Mouse (Mus musculus) forebrain, embryonic 10.5 days (tissue): Measurements from ENCODE around the gene Dnmt1. TPM values are rescaled to one million over a fixed set of nuclear protein-coding genes. Genes with fewer than 3 reads are reported as not detected.
A peak's percentile ranks its signal among the peaks of the same experiment; 100 is the strongest.

ENCODE experiments used
- DNase-seq: peaks from one replicate; pipeline ENCODE4 v3.0.0-alpha.2; 2017; ENCODE audit warnings: low spot score; ENCODE audit errors: extremely low spot score
- H3K27ac ChIP-seq: fragments of 300-500 bp; sonication (generic); 2 replicates; pipeline ENCODE4 v1.5.1; 2016; ENCODE audit warnings: mild to moderate bottlenecking
- H3K27me3 ChIP-seq: fragments of 300-500 bp; sonication (generic); 2 replicates; pipeline ENCODE4 v1.6.1; 2016; ENCODE audit warnings: mild to moderate bottlenecking; ENCODE audit not compliant: poor library complexity, severe bottlenecking
- H3K36me3 ChIP-seq: fragments of 300-500 bp; sonication (generic); replicated peaks from 2 replicates; pipeline ENCODE4 v1.6.1; 2016; ENCODE audit warnings: mild to moderate bottlenecking, moderate library complexity
- H3K4me1 ChIP-seq: fragments of 300-500 bp; sonication (generic); 2 replicates; pipeline ENCODE4 v1.6.1; 2016
- H3K4me3 ChIP-seq: fragments of 300-500 bp; sonication (generic); 2 replicates; pipeline ENCODE4 v1.5.1; 2016; ENCODE audit warnings: mild to moderate bottlenecking, moderate library complexity
- H3K9me3 ChIP-seq: fragments of 300-500 bp; sonication (generic); 2 replicates; pipeline ENCODE4 v1.6.1; 2016; ENCODE audit warnings: mild to moderate bottlenecking, moderate library complexity
- WGBS: fragments of 180-500 bp; shearing (Covaris S2); methylation state at CpG from one replicate; pipeline ENCODE4 v1.1.7; 2016; 5-methylcytosine and 5-hydroxymethylcytosine counted together
- polyA plus RNA-seq: library from polyadenylated mRNA; unstranded; fragments of >200 nt; fragmentation: Nextera tagmentation; extraction: Ambion mirVana; gene quantifications from 2 replicates; pipeline ENCODE4 v1.2.1, GENCODE M21; 2016

Gene Dnmt1
- polyA plus RNA-seq, 1 experiment from 2014 or later, result 171 TPM

- Histone ChIP-seq H3K27me3 (no peaks in the 10 kb centered on the region; the same call in 1 of the 2 replicates), H3K4me1 (peaks cover 24% of the 10 kb centered on the region)
- 98% methylated on average over 9 of the region's 9 CpGs for WGBS
These were observed 64.3 kb downstream of the Dnmt1 start for GRCm38 (mm10) chr9:20895382-20895781.

GRCm38 (mm10) chr9:20894629-20895028, 65.1 kb downstream of the Dnmt1 start:
- no peak for DNase-seq
- WGBS, result 95% methylated on average over 15 of the region's 15 CpGs
- no peak overlapping the region for H3K27ac ChIP-seq
- H3K9me3 ChIP-seq, result no peaks in the 10 kb centered on the region
- no peak overlapping the region for H3K4me3 ChIP-seq
- H3K4me1 ChIP-seq, result peaks cover 26% of the 10 kb centered on the region
- no peaks in the 10 kb centered on the region; the same call in 1 of the 2 replicates for H3K27me3 ChIP-seq
- H3K36me3 ChIP-seq, result peaks cover 77% of the 10 kb centered on the region

More at GRCm38 (mm10) chr9:20895382-20895781, 64.3 kb downstream of the Dnmt1 start:
- no peak overlapping the region for H3K27ac ChIP-seq
- peaks cover 69% of the 10 kb centered on the region for H3K36me3 ChIP-seq
- DNase-seq, result no peak
- no peaks in the 10 kb centered on the region for H3K9me3 ChIP-seq
- H3K4me3 ChIP-seq, result no peak overlapping the region

- Histone ChIP-seq H3K36me3 (peaks cover 82% of the 10 kb centered on the region), H3K27ac (no peak overlapping the region), H3K9me3 (no peaks in the 10 kb centered on the region), H3K4me3 (no peak overlapping the region), H3K4me1 (peaks cover 29% of the 10 kb centered on the region), H3K27me3 (no peaks in the 10 kb centered on the region)
- WGBS, result 88% methylated on average over 13 of the region's 13 CpGs
- no peak for DNase-seq
These were observed 65.9 kb downstream of the Dnmt1 start for GRCm38 (mm10) chr9:20893590-20894343.

GRCm38 (mm10) chr9:20893069-20893468, 66.6 kb downstream of the Dnmt1 start:
- Histone ChIP-seq H3K9me3 (no peaks in the 10 kb centered on the region), H3K4me1 (peaks cover 27% of the 10 kb centered on the region), H3K4me3 (no peak overlapping the region), H3K27me3 (no peaks in the 10 kb centered on the region), H3K27ac (no peak overlapping the region), H3K36me3 (peaks cover 82% of the 10 kb centered on the region)
- DNase-seq, result no peak
- WGBS, result 63% methylated on average over 5 of the region's 5 CpGs

GRCm38 (mm10) chr9:20892104-20892653, 67.5 kb downstream of the Dnmt1 start:
- H3K36me3 ChIP-seq, result peaks cover 80% of the 10 kb centered on the region

GRCm38 (mm10) chr9:20891339-20892103, 68.2 kb downstream of the Dnmt1 start:
- H3K4me3 ChIP-seq, result peak overlapping the region; percentile 85; the same call in 1 of the 2 replicates
- peaks cover 15% of the 10 kb centered on the region for H3K4me1 ChIP-seq
- H3K9me3 ChIP-seq, result no peaks in the 10 kb centered on the region
- H3K27ac ChIP-seq, result no peak overlapping the region
- H3K27me3 ChIP-seq, result no peaks in the 10 kb centered on the region
- whole genome bisulfite sequencing, result 89% methylated on average over 26 of the region's 26 CpGs
- no peak for DNase-seq
- peaks cover 74% of the 10 kb centered on the region for H3K36me3 ChIP-seq

More at GRCm38 (mm10) chr9:20892104-20892653, 67.5 kb downstream of the Dnmt1 start:
- no peak for DNase-seq
- 85% methylated on average over 5 of the region's 5 CpGs for WGBS
- Histone ChIP-seq H3K4me1 (peaks cover 21% of the 10 kb centered on the region), H3K27ac (no peak overlapping the region), H3K27me3 (no peaks in the 10 kb centered on the region), H3K4me3 (no peak overlapping the region), H3K9me3 (no peaks in the 10 kb centered on the region)

GRCm38 (mm10) chr9:20890411-20890810, 69.3 kb downstream of the Dnmt1 start:
- 97% methylated on average over 5 of the region's 5 CpGs for WGBS
- Histone ChIP-seq H3K27ac (no peak overlapping the region), H3K9me3 (no peaks in the 10 kb centered on the region), H3K4me1 (peaks cover 15% of the 10 kb centered on the region), H3K4me3 (peak overlapping the region; percentile 85; the same call in 1 of the 2 replicates), H3K27me3 (no peaks in the 10 kb centered on the region), H3K36me3 (peaks cover 63% of the 10 kb centered on the region)
- DNase-seq, result no peak

GRCm38 (mm10) chr9:20889185-20890141, 70.2 kb downstream of the Dnmt1 start:
- Histone ChIP-seq H3K27me3 (no peaks in the 10 kb centered on the region), H3K9me3 (peaks cover 5% of the 10 kb centered on the region; the same call in 1 of the 2 replicates), H3K36me3 (peaks cover 53% of the 10 kb centered on the region), H3K27ac (no peak overlapping the region), H3K4me1 (peaks cover 15% of the 10 kb centered on the region), H3K4me3 (peak overlapping the region; percentile 85)
- DNase-seq, result no peak
- 88% methylated on average over 29 of the region's 29 CpGs for WGBS

- peaks cover 15% of the 10 kb centered on the region for H3K4me1 ChIP-seq
- under 1% methylated on average over 30 of the region's 30 CpGs for WGBS
- peaks cover 42% of the 10 kb centered on the region for H3K36me3 ChIP-seq
- DNase-seq, result no peak
- H3K27me3 ChIP-seq, result no peaks in the 10 kb centered on the region
- H3K9me3 ChIP-seq, result peaks cover 9% of the 10 kb centered on the region; the same call in 1 of the 2 replicates
- peak overlapping the region; percentile 95 for H3K27ac ChIP-seq
- peak overlapping the region; percentile 85 for H3K4me3 ChIP-seq
These were observed 71.3 kb downstream of the Dnmt1 start for GRCm38 (mm10) chr9:20888386-20888765.

- no peaks in the 10 kb centered on the region for H3K27me3 ChIP-seq
- peak within 1 kb of the TSS; percentile 85 for H3K4me3 ChIP-seq
- DNase-seq, result peak; percentile 97
- peaks cover 9% of the 10 kb centered on the region; the same call in 1 of the 2 replicates for H3K9me3 ChIP-seq
- peaks cover 15% of the 10 kb centered on the region for H3K4me1 ChIP-seq
- peaks cover 37% of the 10 kb centered on the region for H3K36me3 ChIP-seq
- WGBS, result under 1% methylated on average over 43 of the region's 43 CpGs
- peak within 1 kb of the TSS; percentile 95 for H3K27ac ChIP-seq
These were observed 71.8 kb downstream of the Dnmt1 start, which contains the start of gene Ppan for GRCm38 (mm10) chr9:20887704-20888385. Ppan (plus strand) TSS chr9:20888175.

GRCm38 (mm10) chr9:20887191-20887590, 72.5 kb downstream of the Dnmt1 start:
- Histone ChIP-seq H3K4me1 (peaks cover 15% of the 10 kb centered on the region), H3K9me3 (peaks cover 9% of the 10 kb centered on the region; the same call in 1 of the 2 replicates), H3K27me3 (no peaks in the 10 kb centered on the region), H3K4me3 (peak overlapping the region; percentile 85; the same call in 1 of the 2 replicates), H3K36me3 (peaks cover 31% of the 10 kb centered on the region), H3K27ac (0 out of 2 replicates have a peak overlapping the region, but pooled peaks have one; percentile 95)
- no peak for DNase-seq
- 88% methylated on average over 6 of the region's 6 CpGs for WGBS
